Mouse (Mus musculus): ENCODE results near the gene Pank1. TPM values are rescaled to one million over a fixed set of nuclear protein-coding genes. Genes with fewer than 3 reads are reported as not detected.
A peak's percentile ranks its signal among the peaks of the same experiment; 100 is the strongest.

The Pank1 gene
- total and polyA plus RNA-seq, 3 experiments = 1.8 to 3.2 (median 2.9) TPM

- TF ChIP-seq TBP (conservative IDR thresholded peaks at IDR 0.05; ENCODE audit: low read depth, low read length) (0 out of 2 replicates have a peak, but pooled peaks have one; percentile 3), TCF12 (IDR thresholded peaks at IDR 0.05; ENCODE audit: low read depth, low read length) (peak; percentile 74), CHD1 (IDR thresholded peaks at IDR 0.05; ENCODE audit: low read depth, low read length) (no peak), NRF1 (IDR thresholded peaks at IDR 0.05; ENCODE audit: low read depth, low read length) (0 out of 2 replicates have a peak, but pooled peaks have one; percentile 44), ZC3H11A (IDR thresholded peaks at IDR 0.05; ENCODE audit: low read depth, low read length) (no peak), CTCF (conservative IDR thresholded peaks at IDR 0.05 in 1 of 2, IDR thresholded peaks at IDR 0.05 in 1 of 2; ENCODE audit: low read depth in 2 of 2, low read length in 2 of 2) (peak in 1 of 2 experiments; percentile 20; a peak in 1 of 4 replicates), UBTF (IDR thresholded peaks at IDR 0.05; ENCODE audit: low read depth, low read length) (peak; percentile 40; the same call in 1 of the 2 replicates), CHD2 (IDR thresholded peaks at IDR 0.05; ENCODE audit: low read length) (0 out of 2 replicates have a peak, but pooled peaks have one; percentile 47), JUND (conservative IDR thresholded peaks at IDR 0.05; ENCODE audit: low read depth, low read length) (no peak), ZMIZ1 (IDR thresholded peaks at IDR 0.05; ENCODE audit: low read depth, low read length) (peak; percentile 67; the same call in 1 of the 2 replicates), ZNF384 (IDR thresholded peaks at IDR 0.05; ENCODE audit: low read depth, low read length) (no peak), MAFK (IDR thresholded peaks at IDR 0.05; ENCODE audit: insufficient replicate concordance, low read length) (no peak), POLR2A (IDR thresholded peaks at IDR 0.05; ENCODE audit: low read depth, low read length) (peak; percentile 89)
Observed at GRCm38 (mm10) chr19:34921652-34922602, 42.7 kb upstream of the Pank1 start, which contains the start of gene Kif20b (continued).

GRCm38 (mm10) chr19:34921253-34921651 is 42.0 kb upstream of the Pank1 start:
- H3K79me2 ChIP-seq (replicated peaks; ENCODE audit: control insufficient read depth, extremely low read depth, insufficient read depth, poor library complexity, severe bottlenecking) = peaks cover 36% of the 10 kb centered on the region
- no peaks in the 10 kb centered on the region for H3K9me3 ChIP-seq (replicated peaks; ENCODE audit: low read length)
- peak; percentile 58 for DNase-seq (ENCODE audit: extremely low read depth)
- no peaks in the 10 kb centered on the region for H3K27me3 ChIP-seq (replicated peaks)
- H3K4me1 ChIP-seq (ENCODE audit: control insufficient read depth in 1 of 2, insufficient read depth in 2 of 2) = peaks cover 3 to 14% of the 10 kb centered on the region in 2 experiments; a peak in 2 of 4 replicates
- H3K27ac ChIP-seq (ENCODE audit: insufficient read depth, low read depth) = no peak overlapping the region
- no peak; the same call in 1 of the 2 replicates for TF ChIP-seq CHD1 (IDR thresholded peaks at IDR 0.05; ENCODE audit: low read depth, low read length)
- peak; percentile 15 to 51; a peak in 2 of 4 replicates for TF ChIP-seq CTCF (conservative IDR thresholded peaks at IDR 0.05 in 1 of 2, IDR thresholded peaks at IDR 0.05 in 1 of 2; ENCODE audit: low read depth in 2 of 2, low read length in 2 of 2)
- H3K4me2 ChIP-seq (ENCODE audit: insufficient read depth, low read depth, poor library complexity, severe bottlenecking) = peak overlapping the region; percentile 55
- H3K36me3 ChIP-seq (replicated peaks in 1 of 2; ENCODE audit: control insufficient read depth in 1 of 2, insufficient read depth in 1 of 2, low read length in 1 of 2) = peaks cover 9 to 16% of the 10 kb centered on the region in 2 experiments
- peak overlapping the region; percentile 82 to 98 (median 89) for H3K4me3 ChIP-seq (replicated peaks in 1 of 3; ENCODE audit: low read depth in 2 of 3, low read length in 2 of 3, poor library complexity in 1 of 3)
- H3K9ac ChIP-seq (ENCODE audit: insufficient read depth, low read depth) = no peak overlapping the region; the same call in 1 of the 2 replicates
- in situ Hi-C loops (cut with MboI; ENCODE audit: low pct_ligation_motif_present, low pct_unique_long_range_greater_than_20kb, low sequenced_read_pairs) (no loop called here), dilution Hi-C loops (cut with MboI; ENCODE audit: extremely low pct_ligation_motif_present, extremely low pct_unique_long_range_greater_than_20kb, low sequenced_read_pairs) (no loop called here)

DNA sequence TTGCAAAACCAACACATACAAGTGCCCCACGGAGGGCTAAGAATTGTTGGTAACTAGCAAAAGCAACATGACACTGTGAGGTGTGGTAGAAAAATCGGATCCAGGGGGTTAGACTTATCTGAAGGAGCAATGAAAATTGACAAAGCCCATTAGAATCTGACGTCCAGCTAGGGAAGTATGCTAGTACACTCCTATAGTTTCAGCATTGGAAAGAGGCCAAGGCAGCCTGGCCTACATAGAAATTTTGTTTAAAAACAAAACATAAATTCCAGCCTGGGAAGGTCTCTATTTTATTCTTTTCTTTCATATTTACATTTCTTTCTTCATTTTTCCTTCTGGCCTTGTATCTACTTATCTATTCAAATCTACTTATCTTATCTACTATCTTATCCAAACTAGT is 41.3 kb upstream of the Pank1 start:
- no peak overlapping the region for H3K9ac ChIP-seq (ENCODE audit: insufficient read depth, low read depth)
- no peak overlapping the region for H3K4me2 ChIP-seq (ENCODE audit: insufficient read depth, low read depth, poor library complexity, severe bottlenecking)
- TF ChIP-seq SIN3A (IDR thresholded peaks at IDR 0.05; ENCODE audit: low read length) = no peak
- no peak for TF ChIP-seq NRF1 (IDR thresholded peaks at IDR 0.05; ENCODE audit: low read depth, low read length)
- no peak for TF ChIP-seq BHLHE40 (IDR thresholded peaks at IDR 0.05; ENCODE audit: low read depth, low read length)
- no peak for TF ChIP-seq SMC3 (IDR thresholded peaks at IDR 0.05; ENCODE audit: low read depth, low read length)
- H3K27me3 ChIP-seq (replicated peaks) = no peaks in the 10 kb centered on the region
- H3K79me2 ChIP-seq (replicated peaks; ENCODE audit: control insufficient read depth, extremely low read depth, insufficient read depth, poor library complexity, severe bottlenecking) = peaks cover 32% of the 10 kb centered on the region
- dilution Hi-C loops (cut with MboI; ENCODE audit: extremely low pct_ligation_motif_present, extremely low pct_unique_long_range_greater_than_20kb, low sequenced_read_pairs) (no loop called here), in situ Hi-C loops (cut with MboI; ENCODE audit: low pct_ligation_motif_present, low pct_unique_long_range_greater_than_20kb, low sequenced_read_pairs) (no loop called here)
- no peak overlapping the region for H3K27ac ChIP-seq (ENCODE audit: insufficient read depth, low read depth)
- peaks cover 3 to 14% of the 10 kb centered on the region in 2 experiments; a peak in 2 of 4 replicates for H3K4me1 ChIP-seq (ENCODE audit: control insufficient read depth in 1 of 2, insufficient read depth in 2 of 2)
- H3K4me3 ChIP-seq (replicated peaks in 1 of 3; ENCODE audit: low read depth in 2 of 3, low read length in 2 of 3, poor library complexity in 1 of 3) = no peak overlapping the region
- DNase-seq (ENCODE audit: extremely low read depth) = no peak
- no peaks in the 10 kb centered on the region for H3K9me3 ChIP-seq (replicated peaks; ENCODE audit: low read length)
- peaks cover 8 to 14% of the 10 kb centered on the region in 2 experiments for H3K36me3 ChIP-seq (replicated peaks in 1 of 2; ENCODE audit: control insufficient read depth in 1 of 2, insufficient read depth in 1 of 2, low read length in 1 of 2)

All from CH12.LX (cell line).